Mouse (Mus musculus): ENCODE data around the gene Ntm. TPM values are rescaled to one million over a fixed set of nuclear protein-coding genes. Genes with fewer than 3 reads are reported as not detected.

Gene Ntm
- total RNA-seq, 2 experiments from 2014 or later: not detected

DNA sequence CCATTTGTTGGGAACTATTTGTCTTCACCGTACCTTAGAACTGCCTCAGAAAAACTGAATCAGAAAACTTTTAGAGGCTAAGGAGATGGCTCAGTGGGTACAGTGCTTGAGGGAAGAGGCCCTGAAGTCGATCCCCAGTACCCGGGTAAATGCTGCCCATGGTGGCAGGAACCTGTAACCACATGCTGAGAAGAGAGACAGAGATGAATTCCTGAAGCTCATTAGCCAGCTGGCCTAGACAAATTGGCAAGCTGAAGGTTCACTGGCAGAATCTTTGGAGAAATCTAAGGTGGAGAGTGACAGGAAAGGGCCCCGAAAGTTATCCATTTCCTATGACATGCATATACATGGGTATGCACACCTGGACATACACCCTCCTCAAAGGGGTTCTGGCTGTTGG is 605.1 kb downstream of the Ntm start:
- ATAC-seq (ENCODE audit: poor library complexity, severe bottlenecking): no peak

DNA sequence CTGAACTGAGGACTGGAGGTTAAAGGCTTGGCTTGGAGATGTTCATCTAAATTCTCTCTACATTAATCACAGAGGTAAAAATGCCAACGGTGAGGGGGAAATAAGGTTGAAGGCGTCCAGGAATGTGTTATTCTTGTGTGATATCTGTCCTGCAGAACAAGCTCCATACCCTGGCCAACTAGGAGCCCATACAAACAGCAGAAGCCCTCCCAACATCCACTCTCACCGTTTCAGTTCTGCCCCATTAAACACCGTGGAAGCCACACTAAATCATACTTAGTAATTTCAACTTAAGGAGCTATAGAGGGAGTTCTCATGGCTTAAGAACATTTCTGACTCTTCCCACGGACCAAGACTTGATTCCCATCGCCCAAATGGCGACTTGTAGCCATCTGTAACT is 620.6 kb downstream of the Ntm start:
- no peak for ATAC-seq (ENCODE audit: poor library complexity, severe bottlenecking)

GRCm38 (mm10) chr9:29341292-29341691 is 621.6 kb downstream of the Ntm start:
- ATAC-seq (ENCODE audit: poor library complexity, severe bottlenecking): no peak

DNA sequence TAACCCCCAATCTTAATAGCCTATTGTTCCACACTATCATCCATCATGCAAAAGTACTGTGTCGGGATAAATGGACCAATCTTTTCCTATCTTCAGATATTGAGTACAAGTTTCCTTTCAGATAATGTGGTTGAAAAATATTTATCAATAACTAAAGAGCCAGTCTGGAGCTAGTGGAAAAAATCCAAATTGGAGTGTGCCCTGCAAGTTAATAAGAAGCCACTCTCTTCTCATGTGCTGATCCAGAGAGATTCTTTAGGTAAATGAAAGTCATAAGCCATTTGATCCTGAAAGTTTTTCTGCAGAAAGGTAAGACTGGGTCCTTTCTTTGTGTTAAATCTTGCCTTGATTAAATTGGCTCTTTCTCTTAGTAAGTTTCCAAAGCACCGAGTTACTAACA is 627.3 kb downstream of the Ntm start:
- ATAC-seq (ENCODE audit: poor library complexity, severe bottlenecking): no peak

DNA sequence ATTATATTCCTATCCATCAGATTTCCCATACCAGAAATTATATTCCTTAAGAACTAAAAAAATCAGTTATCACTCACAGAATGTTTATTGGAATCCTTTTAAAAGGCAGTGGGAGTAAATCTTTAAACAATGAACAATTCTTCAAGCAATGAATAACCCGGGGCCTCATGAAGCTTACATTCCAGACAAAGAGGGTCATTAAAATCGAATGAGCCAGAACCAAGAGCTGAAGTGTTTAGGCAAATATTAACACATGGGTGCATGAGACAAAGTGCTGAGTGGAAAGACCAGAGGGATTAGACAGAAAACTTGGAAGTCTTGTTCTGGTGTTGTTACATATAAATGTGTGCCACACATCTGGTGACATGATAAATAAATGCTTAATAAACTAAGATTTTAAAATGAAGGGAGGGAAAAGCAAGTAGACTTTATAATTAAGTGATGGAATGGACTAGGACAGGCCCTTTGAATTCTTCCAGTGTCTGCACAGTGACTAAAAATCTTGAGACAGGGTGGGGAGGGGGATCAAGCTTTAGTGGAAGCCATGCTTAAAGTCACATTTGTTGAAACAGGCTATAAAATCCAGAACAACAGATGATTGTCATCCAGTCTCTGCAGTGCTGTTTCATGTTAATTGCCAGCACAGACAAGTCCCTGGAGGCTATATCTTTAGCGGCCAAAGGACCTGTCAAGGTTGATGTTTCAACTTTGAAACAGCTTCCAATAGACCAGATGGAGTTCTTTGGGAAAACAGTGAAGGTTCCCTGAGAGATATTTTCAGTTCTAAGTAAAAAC is 630.4 kb downstream of the Ntm start:
- ATAC-seq (ENCODE audit: poor library complexity, severe bottlenecking): no peak

GRCm38 (mm10) chr9:29330486-29330885 is 632.5 kb downstream of the Ntm start:
- no peak for ATAC-seq (ENCODE audit: poor library complexity, severe bottlenecking)

DNA sequence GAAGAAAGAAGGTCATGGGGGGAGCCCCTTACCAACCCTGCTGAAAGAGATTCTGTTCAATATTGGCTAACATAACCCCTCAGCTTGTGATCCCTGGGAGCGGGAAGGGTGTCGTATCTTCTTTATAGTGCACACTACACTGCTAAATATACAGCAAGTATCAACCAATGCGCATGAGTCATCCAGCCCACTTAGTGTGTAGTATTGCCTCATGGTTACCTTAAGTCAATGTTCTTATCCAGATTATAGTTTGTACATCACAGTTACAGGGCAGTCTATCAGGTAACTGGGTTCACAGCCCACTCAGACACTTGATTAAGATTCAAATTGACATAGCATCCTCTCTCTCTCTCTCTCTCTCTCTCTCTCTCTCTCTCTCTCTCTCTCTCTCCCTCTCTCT is 636.7 kb downstream of the Ntm start:
- ATAC-seq (ENCODE audit: poor library complexity, severe bottlenecking): no peak

GRCm38 (mm10) chr9:29325137-29325536 is 637.8 kb downstream of the Ntm start:
- no peak for ATAC-seq (ENCODE audit: poor library complexity, severe bottlenecking)

GRCm38 (mm10) chr9:29319197-29319596 is 643.7 kb downstream of the Ntm start:
- no peak for ATAC-seq (ENCODE audit: poor library complexity, severe bottlenecking)

- no peak for ATAC-seq (ENCODE audit: poor library complexity, severe bottlenecking)
These were observed 644.2 kb downstream of the Ntm start for GRCm38 (mm10) chr9:29318676-29319162.

- no peak for ATAC-seq (ENCODE audit: poor library complexity, severe bottlenecking)
These were observed 645.3 kb downstream of the Ntm start for GRCm38 (mm10) chr9:29317623-29318022.

DNA sequence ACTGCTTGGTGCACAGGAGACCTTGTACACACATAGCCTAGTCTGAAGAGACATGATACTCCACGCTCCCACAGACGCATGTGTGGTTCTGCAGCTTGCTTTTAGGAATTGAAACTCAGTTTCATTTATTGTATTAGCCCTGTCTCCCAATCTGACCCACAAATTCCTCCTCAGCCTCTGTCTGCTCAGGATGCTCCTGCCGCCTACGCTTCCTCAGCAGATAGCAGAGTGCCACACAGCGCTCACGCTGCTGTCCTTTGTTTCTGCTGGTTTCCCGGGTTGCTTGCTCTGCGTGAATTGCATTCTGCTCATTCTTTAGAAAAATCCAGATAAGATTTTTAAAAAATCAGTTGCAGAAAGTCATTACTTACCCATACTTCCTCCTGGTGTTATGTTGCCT is 647.1 kb downstream of the Ntm start:
- ATAC-seq (ENCODE audit: poor library complexity, severe bottlenecking): no peak

DNA sequence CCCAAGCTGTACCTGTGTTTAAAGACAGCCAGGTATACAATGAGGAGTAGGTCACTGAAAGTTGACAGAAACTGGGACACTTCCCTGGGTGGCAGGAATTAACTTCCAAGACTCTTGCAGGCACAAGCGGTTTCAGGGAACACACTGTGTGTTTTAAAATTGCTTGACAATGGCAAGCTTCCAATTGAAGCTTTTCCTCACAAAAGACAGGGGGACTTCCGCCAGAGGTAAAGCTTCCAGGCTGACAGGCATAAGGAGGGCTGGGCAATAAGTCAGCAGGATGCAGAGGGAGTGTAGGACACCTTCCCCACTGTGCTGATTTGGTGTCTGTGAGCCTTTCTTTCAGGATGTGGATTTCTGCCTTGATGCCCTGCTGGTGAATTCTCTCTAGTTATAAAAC is 656.0 kb downstream of the Ntm start:
- no peak for ATAC-seq (ENCODE audit: poor library complexity, severe bottlenecking)

DNA sequence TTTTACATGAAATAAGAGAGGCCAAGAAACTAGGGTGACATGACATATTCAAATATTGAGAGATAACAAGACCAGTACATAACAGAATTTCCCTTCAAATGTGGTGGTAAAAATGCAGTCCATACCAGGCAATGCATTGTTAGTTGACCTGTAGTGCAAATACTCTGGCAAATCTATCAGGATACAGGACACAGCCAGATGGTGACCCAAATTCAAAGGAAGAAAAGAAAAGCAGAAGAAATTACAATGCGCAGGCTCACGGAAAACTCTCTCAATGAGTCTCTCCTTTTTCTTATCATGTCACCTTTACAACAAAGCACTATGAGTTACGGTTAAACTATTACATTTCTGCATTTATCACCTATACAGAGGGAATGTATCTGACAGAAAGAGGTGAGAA is 664.6 kb downstream of the Ntm start:
- no peak for ATAC-seq (ENCODE audit: poor library complexity, severe bottlenecking)

- ATAC-seq (ENCODE audit: poor library complexity, severe bottlenecking): no peak
These were observed 666.2 kb downstream of the Ntm start for GRCm38 (mm10) chr9:29296752-29297151.

DNA sequence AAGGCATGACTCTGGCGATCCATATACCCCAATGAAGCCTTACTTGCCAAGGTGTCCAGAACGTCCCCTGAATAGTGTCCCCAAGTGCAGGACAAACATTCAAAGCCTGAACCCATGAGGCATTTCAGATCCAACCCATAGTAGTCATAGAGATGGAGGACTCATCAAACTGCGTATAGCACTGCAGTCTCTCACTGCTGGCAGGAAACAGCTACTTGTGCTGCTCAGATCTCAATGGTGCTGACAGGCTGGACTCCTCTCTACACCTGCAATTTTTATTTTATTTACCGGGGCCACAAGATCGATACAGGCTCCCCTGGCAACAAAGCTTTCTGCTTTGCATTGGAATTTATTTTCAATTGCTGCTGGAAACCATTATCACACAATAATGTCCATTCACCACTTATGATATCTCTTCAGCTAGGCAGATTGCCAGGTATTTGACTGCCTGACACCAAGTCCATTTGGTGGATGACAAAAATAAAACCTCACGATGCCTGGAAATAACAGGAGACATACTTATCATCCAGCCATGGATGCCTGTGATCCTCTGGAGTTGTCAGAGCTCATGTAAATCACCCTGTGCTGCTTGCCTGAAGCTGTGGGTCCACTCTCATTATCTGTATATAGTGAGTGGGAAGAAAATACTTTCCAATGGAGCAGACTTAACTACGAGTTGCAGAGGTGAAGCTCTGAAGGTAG is 674.8 kb downstream of the Ntm start:
- no peak for ATAC-seq (ENCODE audit: poor library complexity, severe bottlenecking)

DNA sequence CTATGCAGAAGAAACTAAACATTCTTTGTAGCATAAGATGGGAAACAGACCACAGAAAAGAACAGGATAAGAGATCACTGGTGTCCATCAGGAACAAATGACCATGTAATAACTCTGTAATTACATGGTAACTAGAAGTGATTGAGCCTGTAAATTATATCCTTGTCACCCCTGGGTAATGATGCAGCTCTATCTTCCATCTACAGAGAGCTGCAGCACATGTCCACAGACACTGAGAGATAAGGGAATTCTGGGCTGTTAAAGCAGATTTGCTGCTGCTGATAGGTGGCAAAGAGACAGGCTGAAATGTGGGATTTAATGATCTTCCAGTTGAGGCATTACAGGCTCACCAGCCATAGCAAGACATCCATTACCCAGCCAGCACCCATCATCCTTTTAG is 677.8 kb downstream of the Ntm start:
- no peak for ATAC-seq (ENCODE audit: poor library complexity, severe bottlenecking)

DNA sequence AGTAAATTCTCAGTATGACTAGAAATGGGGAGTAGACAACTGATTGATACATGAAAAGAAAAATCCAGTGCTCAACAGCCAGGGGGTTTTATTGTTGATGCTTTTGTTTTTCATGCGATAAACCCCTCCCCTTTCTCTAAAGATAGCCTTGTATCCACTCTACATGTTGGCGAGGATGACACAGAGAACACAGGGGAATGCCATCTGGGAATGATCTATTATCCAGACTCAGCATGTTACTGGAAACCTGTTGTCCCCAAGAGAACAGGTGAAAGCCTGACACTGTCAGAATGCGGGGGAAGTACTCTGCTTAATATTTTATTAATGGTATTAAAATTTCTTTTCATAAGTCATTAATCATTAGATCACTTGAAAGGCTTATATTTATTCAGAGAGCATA is 690.1 kb downstream of the Ntm start:
- no peak for ATAC-seq (ENCODE audit: poor library complexity, severe bottlenecking)

DNA sequence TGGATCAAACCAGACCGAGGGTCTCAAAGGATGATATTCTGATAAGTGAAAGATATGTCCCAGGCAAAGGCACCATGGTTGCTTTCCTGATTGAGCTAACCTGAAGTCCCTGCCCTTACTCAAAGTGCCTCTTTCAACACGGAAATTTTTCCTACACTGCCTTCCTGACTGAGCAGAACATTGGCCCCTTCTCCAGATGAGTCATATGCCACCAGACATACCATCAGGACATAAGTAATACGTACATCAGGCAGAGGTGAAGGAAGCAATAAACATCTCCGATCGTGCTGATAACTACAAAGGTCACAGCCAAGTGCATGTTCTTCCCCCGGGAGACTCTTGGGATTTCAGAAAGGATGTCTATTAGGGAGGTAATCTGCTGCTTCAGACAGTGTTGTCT is 693.0 kb downstream of the Ntm start:
- no peak for ATAC-seq (ENCODE audit: poor library complexity, severe bottlenecking)

DNA sequence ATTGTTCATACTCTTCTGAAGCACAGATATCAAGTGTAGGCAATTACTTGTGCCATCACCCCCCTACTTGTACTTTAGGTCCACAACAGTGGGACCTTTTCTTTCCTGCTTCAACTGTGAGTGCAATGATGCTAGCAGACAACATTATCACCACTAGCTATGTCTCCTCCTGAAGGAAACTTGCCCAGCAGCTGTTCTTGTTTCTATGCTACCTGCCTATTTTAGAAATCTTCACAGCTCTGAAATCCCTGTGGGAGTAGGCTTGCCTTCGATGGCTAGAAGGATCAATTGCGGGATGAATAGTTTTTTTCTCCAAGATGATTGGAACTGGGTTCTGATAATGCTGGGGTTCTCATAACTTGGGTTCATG is 693.7 kb downstream of the Ntm start:
- ATAC-seq (ENCODE audit: poor library complexity, severe bottlenecking): no peak

DNA sequence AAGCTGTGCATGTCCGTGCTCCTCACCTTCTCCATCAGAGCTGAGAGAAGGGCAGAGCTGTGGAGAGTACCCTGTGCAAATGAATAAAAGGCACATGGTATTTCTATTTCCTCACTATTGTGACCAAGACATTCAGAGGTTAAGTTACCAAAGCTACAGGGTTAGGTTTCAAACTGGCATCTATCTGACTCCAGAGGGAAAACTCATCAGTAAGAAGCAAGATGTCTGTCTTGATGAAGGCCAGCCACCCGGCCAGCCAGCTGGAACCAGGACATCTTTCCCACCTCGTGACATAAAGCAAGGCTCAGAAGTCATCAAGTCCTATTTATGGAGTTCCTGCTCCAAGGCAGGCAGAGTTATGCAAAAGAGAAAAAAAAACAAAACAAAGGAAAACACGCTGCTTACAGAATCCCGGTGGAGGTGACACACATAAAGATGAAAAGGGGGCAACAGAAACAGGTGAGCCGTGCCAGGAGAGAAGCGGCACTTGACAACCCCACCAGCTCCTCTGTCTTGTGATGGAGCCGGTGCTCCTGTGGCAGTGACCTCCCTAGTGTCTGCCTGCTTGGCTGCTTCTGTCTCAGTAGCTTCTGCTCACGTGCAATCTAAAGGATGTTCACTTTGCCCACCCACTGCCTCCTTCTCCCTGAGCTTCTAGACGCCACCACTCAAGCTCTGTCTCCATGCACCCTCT is 694.2 kb downstream of the Ntm start:
- ATAC-seq (ENCODE audit: poor library complexity, severe bottlenecking): no peak

GRCm38 (mm10) chr9:29267663-29268062 is 695.3 kb downstream of the Ntm start:
- ATAC-seq (ENCODE audit: poor library complexity, severe bottlenecking): no peak

Data from megakaryocyte, adult 5-6 weeks (primary cell).